Mouse (Mus musculus) megakaryocyte, embryonic 14.5 days (primary cell): ENCODE data around the gene 6330403K07Rik. TPM values are rescaled to one million over a fixed set of nuclear protein-coding genes. Genes with fewer than 3 reads are reported as not detected.
A peak's percentile ranks its signal among the peaks of the same experiment; 100 is the strongest.

Source experiments
- H3K27me3 ChIP-seq: replicated peaks from 2 replicates; pipeline ENCODE3; 2012; ENCODE audit warnings: inconsistent platforms
- H3K36me3 ChIP-seq: replicated peaks from 2 replicates; pipeline ENCODE3; 2012; ENCODE audit warnings: low read length, inconsistent platforms, mixed read lengths
- H3K4me1 ChIP-seq: 2 replicates; pipeline ENCODE4 v1.6.1; 2012; ENCODE audit warnings: inconsistent platforms
- H3K4me3 ChIP-seq: replicated peaks from 2 replicates; pipeline ENCODE3; 2012; ENCODE audit warnings: moderate library complexity, mild to moderate bottlenecking, inconsistent platforms
- H3K9me3 ChIP-seq: 2 replicates; pipeline ENCODE4 v1.6.1; 2012; ENCODE audit warnings: inconsistent platforms
- FLI1 ChIP-seq: IDR thresholded peaks from 2 replicates; pipeline ENCODE4 v1.6.1; 2012; ENCODE audit warnings: low read length, inconsistent platforms, mixed read lengths
- GATA1 ChIP-seq: IDR thresholded peaks from 3 replicates; pipeline ENCODE4 v1.6.1; 2012; ENCODE audit warnings: mixed read lengths, low read length, inconsistent platforms, borderline replicate concordance
- polyA plus RNA-seq: library from polyadenylated mRNA; stranded (reverse); fragments of >175 nt; gene quantifications from 2 replicates; pipeline ENCODE4 v1.2.3, GENCODE M21; 2012; ENCODE audit warnings: low replicate concordance; ENCODE audit not compliant: insufficient read depth

Gene 6330403K07Rik
- polyA plus RNA-seq, 1 experiment = not detected

- TF ChIP-seq GATA1 (no peak), FLI1 (no peak)
- Histone ChIP-seq H3K9me3 (no peaks in the 10 kb centered on the region), H3K27me3 (no peaks in the 10 kb centered on the region), H3K36me3 (peaks cover 77% of the 10 kb centered on the region), H3K4me3 (peak within 1 kb of the TSS; percentile 98), H3K4me1 (peaks cover 48% of the 10 kb centered on the region)
Measured at GRCm38 (mm10) chr11:70982557-70983228, 50.6 kb downstream of the 6330403K07Rik start, which contains the start of gene C1qbp. Gene C1qbp, minus strand, starts transcription at chr11:70983026.

GRCm38 (mm10) chr11:70982030-70982429 is 51.3 kb downstream of the 6330403K07Rik start:
- Histone ChIP-seq H3K36me3 (peaks cover 77% of the 10 kb centered on the region), H3K4me1 (peaks cover 46% of the 10 kb centered on the region), H3K4me3 (peak overlapping the region; percentile 98), H3K27me3 (no peaks in the 10 kb centered on the region), H3K9me3 (no peaks in the 10 kb centered on the region)
- TF ChIP-seq FLI1 (no peak), GATA1 (no peak)

Other genes with a start within 250 kb of the 6330403K07Rik start
- gene Scimp, start 220.9 kb downstream of the 6330403K07Rik start, polyA plus RNA-seq = not detected in 2 replicates
- 2.9 and 29.2 TPM in 2 replicates for gene Rabep1, start 188.7 kb downstream of the 6330403K07Rik start, polyA plus RNA-seq
- 18.2 and 21.9 TPM in 2 replicates for gene Nup88, start 63.5 kb downstream of the 6330403K07Rik start, polyA plus RNA-seq
- gene Rpain, start 63.3 kb downstream of the 6330403K07Rik start, polyA plus RNA-seq = 9.3 TPM in 1 of 2 replicates, not detected in the other
- gene C1qbp, start 50.5 kb downstream of the 6330403K07Rik start, polyA plus RNA-seq = 211 and 537 TPM in 2 replicates
- 3.6 and 4.1 TPM in 2 replicates for gene Dhx33, start 29.1 kb downstream of the 6330403K07Rik start, polyA plus RNA-seq
- 1.4 TPM in 1 of 2 replicates, not detected in the other for gene Mis12, start 13.9 kb downstream of the 6330403K07Rik start, polyA plus RNA-seq
- gene Derl2, start 13.7 kb downstream of the 6330403K07Rik start, polyA plus RNA-seq = 3.4 and 28.6 TPM in 2 replicates
- not detected in 2 replicates for gene Nlrp1a, start 111.2 kb upstream of the 6330403K07Rik start, polyA plus RNA-seq
- 0.81 TPM in 1 of 2 replicates, not detected in the other for gene Nlrp1b, start 197.2 kb upstream of the 6330403K07Rik start, polyA plus RNA-seq